Mouse (Mus musculus) adrenal gland, adult 8-10 months (tissue): Measurements from ENCODE around the gene Kcnmb1. TPM values are rescaled to one million over a fixed set of nuclear protein-coding genes. Genes with fewer than 3 reads are reported as not detected.

Experiments
- DNase-seq: peaks from one replicate; pipeline ENCODE4 v3.0.0; 2022
- total RNA-seq, 4 experiments: library from RNA; stranded (reverse); gene quantifications; 2 replicates each; pipeline ENCODE4 v1.2.4; 2022

Gene Kcnmb1
- total RNA-seq, 4 experiments from 2014 or later, result 0.07 to 0.30 (median 0.13) TPM

DNA sequence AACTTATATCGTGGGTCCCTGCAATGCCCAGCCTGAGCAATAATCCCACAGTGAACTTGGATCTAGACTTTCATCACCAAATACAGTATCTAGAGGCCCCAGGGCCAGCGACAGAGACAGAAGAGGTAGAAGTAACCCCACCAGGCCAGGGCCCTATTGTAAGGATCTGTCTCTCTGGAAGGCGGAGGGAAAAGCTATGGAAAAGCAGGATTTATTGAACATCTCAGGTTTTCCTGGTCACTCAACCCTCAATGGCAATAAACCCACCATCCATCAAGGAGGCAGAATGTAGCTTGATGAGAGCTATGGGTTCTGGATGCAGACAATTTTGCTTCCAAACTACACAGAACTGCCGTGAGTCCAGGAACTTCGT is 39.8 kb downstream of the Kcnmb1 start:
- DNase-seq, result no peak

DNA sequence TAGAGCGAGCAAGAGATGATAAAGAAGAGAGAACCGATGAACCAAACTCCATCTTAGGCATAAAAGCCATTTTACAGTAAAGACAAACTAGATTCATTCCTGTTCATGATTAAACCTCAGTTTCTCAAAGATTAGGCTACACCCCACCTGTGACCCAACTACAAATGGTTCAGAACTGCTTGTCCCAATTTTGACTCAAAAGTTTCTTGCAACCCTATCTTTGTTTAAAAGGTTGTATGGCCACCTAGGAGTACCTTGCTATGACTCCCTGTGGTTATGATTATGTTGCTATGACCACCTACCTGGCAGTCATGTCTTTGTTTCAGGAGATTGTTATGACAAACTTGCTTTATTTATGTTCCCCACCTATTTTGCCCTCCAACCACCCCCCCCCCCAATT is 44.8 kb downstream of the Kcnmb1 start:
- DNase-seq, result no peak

DNA sequence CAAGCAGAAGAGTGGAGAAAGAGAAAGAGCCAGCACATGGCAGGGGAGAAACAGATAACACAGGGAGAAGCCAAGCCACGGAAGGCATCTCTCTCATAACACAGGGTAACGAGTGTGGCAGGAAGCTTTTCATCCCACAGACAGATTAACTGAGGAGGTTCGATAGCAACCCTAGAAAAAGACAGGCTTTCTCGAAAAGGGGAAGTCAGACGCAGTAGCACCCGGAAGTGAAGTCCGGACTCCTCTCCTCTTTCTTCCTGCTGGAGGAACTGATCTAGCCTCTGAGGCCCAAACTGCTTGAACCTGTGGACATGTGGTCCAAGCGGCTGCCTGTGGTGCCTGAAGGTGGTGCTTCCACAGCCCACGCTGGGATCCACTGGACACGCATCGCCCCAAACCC is 45.4 kb downstream of the Kcnmb1 start:
- no peak for DNase-seq

DNA sequence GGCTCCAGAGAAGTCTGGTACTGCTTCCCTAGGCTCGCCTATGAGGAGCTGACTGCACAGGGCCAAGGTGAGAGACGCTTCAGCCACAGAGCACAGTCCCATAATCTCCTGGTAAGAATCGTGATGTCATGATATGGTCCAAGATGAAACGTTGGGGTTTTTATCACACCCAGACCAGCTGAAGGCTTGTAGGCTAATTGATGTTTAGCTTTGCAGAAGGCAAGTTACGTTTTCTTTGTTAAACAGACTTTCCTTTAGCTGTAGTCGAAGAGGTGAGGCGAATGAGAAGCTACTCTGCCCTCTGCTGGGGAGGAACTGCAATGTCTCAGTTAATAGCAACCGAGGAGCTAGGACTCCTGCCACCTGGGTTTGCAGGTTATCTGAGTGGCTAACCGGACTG is 45.9 kb downstream of the Kcnmb1 start:
- no peak for DNase-seq

DNA sequence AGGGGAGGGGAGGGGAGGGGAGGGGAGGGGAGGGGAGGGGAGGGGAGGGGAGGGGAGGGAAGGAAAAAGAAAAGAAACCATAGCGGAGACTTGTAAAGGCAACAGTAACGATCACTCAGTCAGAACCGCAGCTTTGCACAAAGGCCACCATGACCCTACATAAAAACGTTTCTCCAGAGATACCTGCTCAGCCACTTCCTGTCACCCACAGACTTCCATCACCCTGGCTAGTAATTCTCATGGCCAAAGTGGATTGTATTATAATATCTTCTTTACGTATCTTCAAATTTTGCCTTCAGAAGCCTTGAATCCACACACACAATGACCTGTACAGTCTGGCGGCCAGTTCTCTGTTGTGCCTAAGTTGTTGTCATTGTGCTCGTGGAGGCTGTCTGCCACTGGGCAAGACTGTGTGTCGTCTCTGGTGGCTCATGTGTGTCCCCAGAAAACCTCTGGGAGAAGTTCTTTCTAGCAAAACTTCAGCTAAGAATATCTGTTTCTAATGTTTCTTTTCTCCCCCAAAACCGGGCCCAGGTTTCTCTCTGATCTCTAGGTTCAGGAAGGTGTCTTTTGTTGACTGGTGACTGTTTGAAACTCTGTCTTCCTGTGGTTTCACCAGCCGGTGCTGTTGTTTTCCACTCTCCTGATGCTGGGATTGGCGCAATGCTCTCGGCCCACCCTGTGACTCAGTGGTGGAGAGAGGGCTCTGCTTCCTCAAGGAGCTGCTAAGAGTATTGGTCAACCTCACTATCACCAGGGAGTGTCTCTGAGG is 46.7 kb downstream of the Kcnmb1 start:
- DNase-seq, result no peak

DNA sequence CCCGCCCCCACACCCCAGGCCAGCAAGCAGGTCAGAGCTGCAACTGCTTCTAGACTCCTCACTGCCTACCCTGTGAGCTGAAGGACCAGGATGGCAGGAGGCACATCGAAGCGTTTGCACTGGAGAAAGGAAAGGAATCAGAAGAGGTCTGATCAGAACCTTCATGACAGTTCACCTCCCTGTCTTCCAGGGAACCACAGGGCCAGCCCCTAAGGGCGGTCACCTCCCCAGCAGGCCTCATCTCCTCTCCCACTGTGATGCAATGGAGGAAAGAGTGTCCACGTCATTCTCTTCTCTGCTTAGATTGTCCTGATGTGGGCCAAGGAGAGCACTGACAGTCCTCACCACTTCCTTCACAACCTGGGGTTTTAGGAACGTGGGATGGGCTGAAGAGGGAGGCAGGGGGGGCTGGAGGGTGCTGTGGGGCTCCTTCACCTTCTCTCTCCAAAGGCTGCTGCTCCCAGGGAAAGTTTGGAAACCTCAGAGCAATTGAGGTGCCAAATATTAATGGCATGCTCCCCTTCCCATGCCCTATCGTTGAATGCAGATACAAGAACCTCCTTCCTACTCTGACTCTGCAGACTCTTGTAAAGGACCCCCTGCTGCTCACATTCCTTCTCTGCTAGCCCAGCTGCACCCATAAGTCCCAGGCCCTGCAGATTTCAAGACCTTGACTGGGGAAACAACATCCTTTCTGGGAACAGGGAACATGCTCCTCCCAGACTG is 47.5 kb downstream of the Kcnmb1 start:
- no peak for DNase-seq

DNA sequence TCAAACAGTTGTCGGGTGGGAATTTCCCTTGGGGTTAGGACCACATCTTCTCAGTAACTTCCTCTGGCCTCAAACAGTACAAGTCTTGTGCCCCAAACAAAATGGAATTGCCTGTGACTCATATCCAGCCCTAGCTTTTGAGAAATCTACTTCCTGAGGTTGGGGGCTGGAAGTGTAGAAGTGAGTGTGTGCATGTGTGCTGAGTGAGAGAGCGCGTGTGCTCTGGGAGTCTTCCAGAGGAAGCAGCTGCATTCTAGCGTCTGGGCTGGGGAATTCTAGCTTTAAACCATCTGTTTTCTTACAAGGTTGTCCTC is 48.0 kb downstream of the Kcnmb1 start:
- no peak for DNase-seq

DNA sequence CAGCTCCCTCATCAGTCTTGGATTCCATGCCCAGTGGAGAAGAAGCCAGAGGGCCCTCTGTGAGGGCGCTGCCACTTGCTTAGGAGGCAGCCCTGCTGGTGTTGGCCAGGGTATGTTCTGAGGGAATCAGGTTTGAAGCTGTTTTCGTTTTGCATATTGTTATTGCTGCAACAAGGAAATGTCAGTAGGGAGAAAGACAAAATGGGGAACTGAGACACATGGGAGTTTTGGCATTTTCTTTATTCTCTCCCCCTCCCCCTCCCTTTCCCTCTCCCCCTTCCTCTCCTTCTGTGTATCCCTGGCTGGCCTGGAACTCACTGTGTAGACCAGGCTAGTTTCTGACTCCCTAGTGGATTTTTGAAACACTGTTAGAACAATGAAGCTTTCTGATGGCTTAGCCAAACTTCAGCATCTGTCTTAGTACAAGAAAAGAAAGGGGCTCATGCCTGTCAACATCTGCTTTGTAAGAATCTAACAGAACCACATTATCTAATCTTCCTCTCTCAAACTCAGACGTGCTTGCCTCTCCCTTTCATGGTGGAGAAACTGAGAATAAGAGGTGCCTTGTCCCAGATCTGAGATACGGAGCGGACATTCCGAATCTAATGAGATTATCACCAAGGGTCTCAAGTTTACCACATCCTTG is 49.3 kb downstream of the Kcnmb1 start:
- no peak for DNase-seq

Other genes with a start within 250 kb of the Kcnmb1 start
- gene Kcnip1, start 30.1 kb downstream of the Kcnmb1 start, total RNA-seq, result 1 to 10 TPM; 2.9 to 8.4 (median 5.9) TPM
- gene Lcp2, start 83.9 kb downstream of the Kcnmb1 start, total RNA-seq, result 1 to 10 TPM; 3.0 to 5.9 (median 4.1) TPM
- not detected for gene 4930469K13Rik, start 135.5 kb downstream of the Kcnmb1 start, total RNA-seq
- not detected for gene Foxi1, start 245.1 kb downstream of the Kcnmb1 start, total RNA-seq